Mouse (Mus musculus) splenic B cell, adult 2 months (primary cell): ENCODE data around the gene Efna5.

Experiments used
- DNase-seq: peaks from one replicate; pipeline ENCODE4 v3.0.0-alpha.2; 2011; ENCODE audit warnings: low read depth, low spot score
- H3K27me3 ChIP-seq: 2 replicates; pipeline ENCODE4 v1.6.1; 2012; ENCODE audit warnings: mild to moderate bottlenecking, low read length, moderate library complexity, mixed read lengths; ENCODE audit not compliant: control insufficient read depth, poor library complexity, insufficient read depth, severe bottlenecking
- H3K36me3 ChIP-seq: 2 replicates; pipeline ENCODE4 v1.6.1; 2012; ENCODE audit warnings: mild to moderate bottlenecking, low read length, moderate library complexity, mixed read lengths; ENCODE audit not compliant: control insufficient read depth, poor library complexity, insufficient read depth, severe bottlenecking

Gene Efna5

DNA sequence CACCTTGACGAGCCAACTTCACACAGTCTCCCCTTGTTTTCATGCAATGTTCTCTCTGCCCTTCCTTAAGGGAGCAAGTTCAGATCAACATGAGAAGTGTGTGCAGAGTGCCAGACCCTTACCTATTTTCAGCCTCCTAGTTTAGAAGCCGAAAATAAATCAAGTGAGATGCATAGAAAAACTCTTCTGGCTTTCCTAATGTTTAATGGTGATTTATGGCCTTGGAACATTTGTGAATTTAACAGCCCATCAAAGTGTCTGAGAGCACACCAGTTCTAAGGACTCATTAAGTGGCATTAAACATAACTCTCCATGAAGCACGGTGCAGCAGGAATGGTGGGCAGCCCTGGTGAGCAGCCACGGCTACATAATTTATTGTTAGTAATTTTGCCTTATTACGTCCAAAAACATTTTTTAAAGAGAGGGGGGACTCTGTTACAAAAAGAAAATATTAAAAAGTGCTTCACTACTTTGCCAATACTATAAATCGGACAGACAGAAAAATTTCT is 44.5 kb downstream of the Efna5 start:
- DNase-seq = no peak
- Histone ChIP-seq H3K36me3 (no peaks in the 10 kb centered on the region), H3K27me3 (no peaks in the 10 kb centered on the region)

DNA sequence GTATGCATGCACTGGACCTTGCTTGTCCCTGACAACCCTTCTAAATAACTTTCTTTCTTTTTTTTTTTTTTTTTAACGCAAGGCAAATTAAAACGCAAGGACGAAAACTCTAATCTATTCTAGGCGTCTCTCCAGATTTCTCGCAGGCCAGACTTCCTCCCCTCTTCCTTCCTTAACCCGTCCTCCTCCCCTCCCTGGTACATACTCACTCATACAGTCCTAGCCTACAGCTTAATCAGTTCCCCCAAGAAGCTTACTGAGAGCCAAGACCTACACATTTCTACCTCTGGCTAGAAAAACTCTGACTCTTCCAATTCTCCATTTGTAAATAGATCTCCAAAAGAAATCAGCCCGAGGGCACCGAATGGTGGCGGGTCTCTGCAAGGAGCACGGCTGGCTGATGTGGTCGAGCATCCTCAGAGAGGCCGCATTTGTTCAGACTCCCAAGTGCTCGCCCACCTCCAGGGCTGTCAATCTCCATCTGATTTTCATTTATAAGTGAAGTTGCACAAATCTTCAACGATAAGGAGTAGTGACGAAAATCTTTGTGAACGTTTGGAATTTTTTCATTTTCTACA is 48.5 kb downstream of the Efna5 start:
- Histone ChIP-seq H3K27me3 (no peaks in the 10 kb centered on the region), H3K36me3 (no peaks in the 10 kb centered on the region)
- no peak for DNase-seq

DNA sequence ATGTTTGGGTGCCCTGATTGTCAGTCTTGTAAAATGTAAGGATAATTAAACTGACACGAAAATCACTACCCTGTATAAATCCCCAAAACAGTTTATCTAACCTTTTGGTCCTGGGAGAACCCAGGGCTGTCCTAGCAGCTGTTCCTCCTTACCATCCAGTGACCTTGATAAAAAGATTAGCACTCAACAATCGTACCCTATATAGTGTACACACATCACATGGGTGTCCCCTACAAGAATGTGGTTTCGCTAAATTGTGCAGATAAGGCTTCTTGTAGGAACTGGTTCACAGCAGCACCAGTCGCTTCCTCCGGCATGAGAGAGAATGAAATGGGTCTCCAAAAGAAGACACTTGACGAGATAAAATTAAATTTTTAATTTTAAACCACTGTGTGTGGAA is 53.6 kb downstream of the Efna5 start:
- Histone ChIP-seq H3K36me3 (no peaks in the 10 kb centered on the region), H3K27me3 (no peaks in the 10 kb centered on the region)
- DNase-seq = no peak

DNA sequence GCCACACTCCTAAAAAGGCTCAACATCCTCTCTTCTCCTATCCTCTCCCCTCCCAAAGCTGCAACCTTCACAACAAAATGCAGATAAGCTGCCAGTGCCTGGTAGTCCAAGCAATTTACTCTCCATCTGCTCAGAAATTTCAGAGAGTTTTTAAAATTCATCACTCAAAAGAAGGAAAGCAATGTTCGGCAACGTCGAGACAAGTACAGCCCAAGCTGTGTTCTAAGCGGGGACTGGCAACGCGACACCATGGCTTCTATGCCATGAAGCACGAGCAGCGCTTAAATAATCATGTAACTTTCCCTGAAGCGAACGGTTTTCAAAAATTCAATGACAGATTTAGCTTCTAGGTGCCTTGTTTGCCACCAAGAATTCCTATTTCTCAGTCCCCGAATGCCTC is 59.9 kb downstream of the Efna5 start:
- no peaks in the 10 kb centered on the region for H3K36me3 ChIP-seq

DNA sequence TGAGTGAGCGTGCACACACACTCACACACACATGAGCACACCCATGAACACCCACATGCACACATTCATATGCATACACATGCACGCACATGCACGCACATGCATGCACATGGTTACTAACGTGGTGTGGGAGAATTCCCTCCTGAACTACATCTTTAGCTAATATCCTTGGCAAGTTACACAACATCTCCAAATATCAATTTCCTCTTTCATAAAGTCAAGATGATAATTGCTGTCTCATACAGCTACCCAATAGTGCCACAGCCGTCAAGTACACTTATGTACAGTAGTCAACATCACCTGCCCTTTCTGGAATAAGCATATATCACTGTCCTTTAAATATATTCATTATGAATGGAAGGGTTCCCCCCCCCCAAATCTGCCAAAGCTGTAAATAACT is 61.2 kb downstream of the Efna5 start:
- no peaks in the 10 kb centered on the region for H3K27me3 ChIP-seq
- H3K36me3 ChIP-seq = no peaks in the 10 kb centered on the region
- DNase-seq = no peak

More for the DNA sequence above, 59.9 kb downstream of the Efna5 start:
- no peaks in the 10 kb centered on the region for H3K27me3 ChIP-seq
- no peak for DNase-seq

DNA sequence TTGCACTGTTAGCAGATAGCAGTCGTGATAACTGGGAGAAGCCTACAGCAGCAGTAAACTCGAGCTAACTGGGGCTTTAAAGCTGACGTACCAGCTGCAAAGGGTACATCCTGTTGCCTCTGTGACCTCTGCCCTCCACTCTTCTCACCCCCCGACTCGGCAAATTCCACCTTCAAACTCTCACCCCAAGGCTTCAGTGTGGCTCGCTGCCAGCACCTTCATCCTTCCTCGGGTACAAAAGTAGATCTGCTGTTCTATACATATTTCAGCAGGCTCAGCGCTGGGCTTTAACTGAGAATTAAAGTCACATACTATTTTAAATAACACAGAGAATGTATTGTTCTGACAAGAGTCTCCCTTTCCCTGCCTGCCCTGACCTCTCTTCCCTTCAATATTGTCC is 62.3 kb downstream of the Efna5 start:
- Histone ChIP-seq H3K27me3 (no peaks in the 10 kb centered on the region), H3K36me3 (no peaks in the 10 kb centered on the region)
- DNase-seq = no peak

DNA sequence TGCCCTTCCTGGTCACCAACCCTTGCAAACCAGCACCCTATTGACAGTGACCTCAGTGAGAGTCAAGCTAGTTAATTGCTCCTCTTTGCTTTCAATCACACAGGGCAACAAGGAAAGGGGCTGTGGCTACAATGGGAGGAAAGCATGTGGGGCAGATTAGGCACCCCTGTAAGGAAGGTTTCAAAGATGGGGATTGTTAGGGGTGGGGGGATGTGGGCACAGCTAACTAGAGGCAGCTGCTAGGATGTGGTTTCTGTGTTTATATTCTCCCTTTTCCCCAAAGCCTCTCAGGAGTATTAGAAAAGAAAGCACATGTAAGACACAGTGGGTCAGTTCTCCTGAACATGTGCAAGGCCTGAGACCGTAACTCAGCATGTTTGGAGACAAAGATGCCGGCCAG is 62.8 kb downstream of the Efna5 start:
- Histone ChIP-seq H3K36me3 (no peaks in the 10 kb centered on the region), H3K27me3 (no peaks in the 10 kb centered on the region)
- no peak for DNase-seq

DNA sequence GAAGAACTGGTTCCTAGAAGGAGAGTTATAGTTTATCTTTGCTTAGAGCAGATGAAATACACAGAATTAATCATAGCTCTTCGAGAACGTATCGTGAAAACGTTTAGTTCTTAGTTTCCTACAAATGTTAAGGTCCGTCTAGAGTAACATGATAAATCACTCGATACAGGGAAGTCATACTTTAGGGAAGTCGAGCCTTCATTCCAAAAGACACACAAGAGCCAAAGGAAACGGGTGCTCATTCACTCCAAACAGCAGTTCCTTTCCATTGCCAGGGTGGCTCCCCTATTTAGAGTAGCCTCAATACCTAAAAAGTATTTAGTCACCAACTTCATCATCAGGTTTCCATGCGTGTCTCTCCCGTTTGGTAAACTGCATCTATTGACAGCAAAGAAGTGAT is 64.2 kb downstream of the Efna5 start:
- no peaks in the 10 kb centered on the region for H3K36me3 ChIP-seq
- no peaks in the 10 kb centered on the region for H3K27me3 ChIP-seq
- no peak for DNase-seq

DNA sequence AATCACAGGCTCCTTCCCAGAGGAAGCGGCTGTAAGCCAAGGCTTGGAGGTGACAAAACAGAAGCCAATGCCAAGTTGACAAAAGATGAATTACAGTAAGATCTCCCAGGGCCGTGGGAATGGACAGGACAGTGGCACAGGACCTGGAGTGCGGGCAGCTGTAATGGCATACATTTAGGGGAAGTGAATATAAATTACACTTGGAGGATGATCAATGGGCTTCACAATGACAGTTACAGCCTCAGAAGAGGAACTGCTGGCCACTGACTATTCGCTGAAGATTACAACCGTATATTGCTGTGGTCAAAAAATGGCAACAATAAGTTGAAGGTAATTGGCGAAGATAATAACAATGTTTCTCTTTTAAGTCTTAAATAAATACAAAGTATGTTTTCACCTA is 67.7 kb downstream of the Efna5 start:
- H3K27me3 ChIP-seq = no peaks in the 10 kb centered on the region
- no peaks in the 10 kb centered on the region for H3K36me3 ChIP-seq
- DNase-seq = no peak

DNA sequence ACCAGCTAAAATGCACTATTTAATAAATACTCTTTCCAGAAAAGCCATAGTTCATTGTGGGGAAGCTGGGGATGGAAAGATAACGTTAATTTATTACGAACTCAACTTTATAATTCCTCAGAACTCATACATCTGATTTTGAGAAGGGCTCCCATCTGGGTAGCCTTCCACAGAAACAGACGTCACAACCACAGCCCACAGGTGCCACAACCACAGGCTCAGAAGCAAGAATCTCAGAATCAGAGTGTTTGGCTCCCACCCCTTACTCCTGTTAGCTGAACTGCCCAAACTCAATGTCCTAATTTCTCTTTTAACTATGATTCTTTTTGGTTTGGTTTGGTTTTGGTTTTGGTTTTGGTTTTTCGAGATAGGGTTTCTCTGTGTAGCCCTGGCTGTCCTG is 73.2 kb downstream of the Efna5 start:
- H3K27me3 ChIP-seq = no peaks in the 10 kb centered on the region

DNA sequence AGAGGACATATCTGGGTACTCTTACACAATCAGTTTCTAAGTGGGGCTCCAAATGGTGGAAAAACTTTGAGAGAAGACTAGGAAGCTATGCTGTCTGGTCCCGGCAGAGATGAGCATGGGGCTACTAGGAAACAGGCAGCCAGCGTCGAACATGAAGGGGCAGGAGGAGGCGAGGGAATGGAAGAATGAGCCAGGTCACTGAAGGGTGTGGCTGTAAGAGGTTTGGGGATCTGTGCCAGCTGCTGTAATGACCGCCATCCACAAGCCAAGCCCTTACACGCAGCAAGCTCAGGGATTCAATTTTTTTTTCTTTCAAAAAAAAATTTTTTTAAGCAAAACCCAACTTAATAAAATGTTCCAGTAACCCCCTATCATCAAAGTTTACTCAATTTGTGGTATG is 74.5 kb downstream of the Efna5 start:
- no peaks in the 10 kb centered on the region for H3K36me3 ChIP-seq
- no peaks in the 10 kb centered on the region for H3K27me3 ChIP-seq
- no peak for DNase-seq

More for the DNA sequence above, 73.2 kb downstream of the Efna5 start:
- H3K36me3 ChIP-seq = no peaks in the 10 kb centered on the region
- DNase-seq = no peak

DNA sequence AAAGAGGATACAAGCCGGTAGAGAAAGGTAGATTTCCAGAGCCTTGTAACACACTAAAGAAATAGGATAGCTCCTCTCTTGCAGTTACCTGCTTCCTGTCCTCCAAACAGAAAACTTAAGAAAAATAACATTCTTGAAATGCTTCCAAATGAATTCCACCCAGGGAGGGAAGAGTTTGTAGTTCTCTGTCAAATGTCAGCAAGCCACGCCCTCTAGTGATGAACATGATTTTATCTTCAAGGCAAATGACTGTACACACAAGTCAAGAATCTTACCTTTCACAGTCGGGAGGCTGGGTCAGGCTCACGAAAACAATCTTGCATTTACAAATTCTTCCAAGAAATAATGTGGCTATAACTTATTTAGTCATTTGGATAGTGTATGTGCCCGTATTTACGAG is 78.4 kb downstream of the Efna5 start:
- Histone ChIP-seq H3K27me3 (no peaks in the 10 kb centered on the region), H3K36me3 (no peaks in the 10 kb centered on the region)
- no peak for DNase-seq

DNA sequence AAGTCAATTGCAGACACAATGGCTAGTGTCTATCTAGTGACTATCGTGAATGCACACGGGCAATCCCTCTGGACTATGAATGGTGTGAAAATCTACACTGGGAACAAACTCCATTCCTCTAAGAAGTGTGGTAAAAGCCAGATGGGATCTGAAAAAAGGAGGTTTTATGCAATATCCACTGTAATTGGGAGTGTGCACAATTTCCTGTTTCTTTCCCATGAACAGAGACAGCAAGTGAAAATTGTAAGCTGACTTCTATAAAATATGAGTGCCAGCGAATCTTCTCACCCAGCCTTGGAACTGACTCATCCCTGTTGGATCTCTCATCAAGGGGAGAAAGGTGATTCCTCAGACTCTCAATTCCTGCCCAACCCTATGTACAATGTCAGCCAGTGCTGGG is 83.8 kb downstream of the Efna5 start:
- no peaks in the 10 kb centered on the region for H3K36me3 ChIP-seq
- DNase-seq = no peak
- no peaks in the 10 kb centered on the region for H3K27me3 ChIP-seq

DNA sequence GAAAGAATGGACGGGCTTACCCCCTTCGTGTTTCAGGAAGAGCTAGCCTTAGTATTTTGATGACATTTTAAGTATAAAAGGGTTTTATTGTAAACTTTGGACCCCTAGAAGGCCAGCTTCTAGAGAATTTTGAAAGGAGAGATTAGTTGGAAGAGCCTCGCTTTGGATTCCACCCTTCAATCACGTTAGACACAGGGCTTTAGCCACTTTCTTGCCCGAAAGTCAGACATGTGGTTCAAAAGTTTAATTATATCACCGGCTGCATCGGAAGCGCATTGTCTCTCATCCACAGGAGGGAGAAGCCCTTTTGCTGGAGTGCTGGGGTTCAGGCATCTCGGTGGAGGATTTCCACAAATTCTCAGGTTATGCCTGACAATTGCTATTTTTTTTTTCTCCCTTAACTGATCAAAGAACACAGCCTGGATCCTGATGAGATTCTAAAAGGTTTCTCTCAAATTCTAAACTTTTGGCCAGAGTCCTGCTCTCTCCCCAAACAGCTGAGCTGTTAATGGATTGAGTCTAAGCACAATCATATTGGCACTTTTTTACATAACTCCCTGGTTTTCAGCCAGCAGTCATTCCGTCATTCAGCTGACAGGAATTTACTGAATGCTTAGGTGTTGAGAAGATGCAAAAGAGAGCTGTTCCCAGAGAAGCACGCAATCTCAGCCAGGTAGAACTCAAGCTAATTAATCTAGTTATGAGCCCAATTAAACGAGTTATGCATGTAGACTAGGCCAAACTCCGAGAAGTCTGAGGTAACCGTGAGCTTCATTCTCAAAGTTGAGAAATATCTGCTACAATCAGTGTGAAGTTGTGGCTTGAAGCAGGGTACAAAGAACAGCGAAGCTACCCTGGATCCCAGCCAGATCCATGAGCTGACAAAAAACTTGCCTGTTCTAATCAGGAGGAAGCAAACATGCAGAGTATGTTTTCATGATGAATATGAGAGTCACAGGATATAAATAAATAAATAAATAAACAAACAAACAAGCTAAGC is 91.5 kb downstream of the Efna5 start:
- Histone ChIP-seq H3K27me3 (no peaks in the 10 kb centered on the region), H3K36me3 (no peaks in the 10 kb centered on the region)
- no peak for DNase-seq

DNA sequence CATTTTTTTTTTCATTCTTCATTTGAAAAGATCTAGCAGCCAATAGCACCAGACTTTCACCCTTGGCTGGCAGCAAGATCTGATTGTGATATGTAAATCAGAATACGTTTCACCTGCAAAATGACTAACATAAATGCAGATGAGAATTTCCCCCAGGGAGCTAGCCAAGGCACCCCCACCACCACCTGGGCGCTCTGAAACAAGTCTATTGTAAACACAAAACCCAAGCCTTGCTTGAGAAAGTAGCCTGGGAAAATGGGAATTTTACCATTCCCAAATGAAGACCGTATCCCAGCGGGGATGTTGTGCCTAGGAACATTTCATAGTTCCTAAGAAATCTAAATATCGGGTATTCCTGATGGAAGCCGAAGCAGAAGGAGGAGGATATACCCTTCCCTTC is 92.3 kb downstream of the Efna5 start:
- H3K36me3 ChIP-seq = no peaks in the 10 kb centered on the region
- no peaks in the 10 kb centered on the region for H3K27me3 ChIP-seq
- no peak for DNase-seq
